Mouse (Mus musculus) heart, adult 2 months (tissue): ENCODE results near the gene Gda.

Source experiments
- CTCF ChIP-seq: fragments of 200-600 bp; IDR thresholded peaks from 2 replicates; pipeline ENCODE4 v1.8.1; 2022; ENCODE audit warnings: antibody characterized with exemption, mild to moderate bottlenecking, moderate library complexity
- POLR2A ChIP-seq: fragments of 200-500 bp; IDR thresholded peaks from 2 replicates; pipeline ENCODE4 v1.6.1; 2011; ENCODE audit warnings: mild to moderate bottlenecking, low read depth, low read length, control low read depth; ENCODE audit not compliant: insufficient read depth

DNA sequence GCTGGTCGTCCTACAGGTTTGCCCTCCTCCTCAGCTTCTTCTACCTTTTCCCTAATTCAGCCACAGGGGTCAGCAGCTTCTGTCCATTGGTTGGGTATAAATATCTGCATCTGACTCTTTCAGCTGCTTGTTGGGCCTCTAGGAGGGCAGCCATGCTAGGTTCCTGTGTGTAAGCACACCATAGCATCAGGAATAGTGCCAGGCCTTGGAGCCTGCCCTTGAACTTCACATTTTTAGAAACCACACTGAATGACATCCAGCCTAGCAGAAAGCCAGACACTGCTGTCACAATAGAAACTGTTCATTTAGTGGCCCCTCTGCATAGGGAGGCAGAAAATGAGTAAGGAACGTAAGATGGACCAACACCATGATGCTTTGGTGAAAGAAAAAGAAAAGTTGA, 8.9 kb upstream of the Gda start:
- TF ChIP-seq POLR2A (no peak), CTCF (no peak)
